Mouse (Mus musculus) frontal cortex, postnatal 10 days (tissue): ENCODE results near the gene Plcb3.

Experiments used
- DNase-seq, 2 experiments: peaks; one replicate each; pipeline ENCODE4 v3.0.0; 2022; ENCODE audit warnings: low spot score in 2 of 2, mixed read lengths in 1 of 2

The Plcb3 gene

DNA sequence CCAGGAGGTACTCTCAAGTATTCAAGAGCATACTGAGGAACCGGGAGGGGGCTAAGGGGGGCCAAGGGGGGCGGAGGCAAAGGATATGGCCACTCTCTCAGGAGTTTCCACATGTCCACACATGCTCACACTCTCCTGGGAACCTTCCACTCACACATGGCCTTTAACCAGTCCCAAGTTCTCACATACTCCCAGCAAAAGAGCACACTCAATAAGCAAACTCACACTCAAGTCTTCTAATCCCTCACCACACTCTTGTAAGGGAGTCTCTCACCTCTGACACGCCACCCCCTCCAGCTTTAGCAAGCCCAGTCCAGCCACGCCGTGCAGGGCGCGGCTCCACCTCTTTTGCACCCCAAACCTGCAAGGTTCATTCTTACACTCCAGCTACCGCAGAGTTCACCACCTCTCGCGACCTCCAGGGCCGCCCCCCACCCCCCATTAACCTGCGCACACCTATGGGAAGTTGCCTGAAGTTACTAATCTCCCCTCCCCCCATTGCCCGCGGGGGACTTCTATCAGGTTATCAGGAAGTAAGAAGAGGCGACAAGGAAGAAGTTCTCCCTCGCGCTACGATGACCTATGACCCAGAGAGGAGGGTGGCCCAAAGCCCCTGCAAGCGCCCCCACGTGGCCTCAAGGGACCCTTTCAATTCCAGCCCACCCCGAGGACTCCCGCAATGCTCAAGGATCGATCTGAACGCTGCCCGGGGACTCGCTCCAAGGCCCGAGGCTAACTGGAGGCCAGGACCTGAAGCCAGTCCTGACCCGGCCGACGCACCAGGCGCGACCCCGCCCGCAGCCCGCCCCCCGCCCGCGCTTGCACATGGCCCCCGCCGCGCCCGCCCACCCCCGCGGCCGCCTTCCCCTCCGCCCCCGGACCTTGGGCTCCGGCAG lies 55.3 kb downstream of the Plcb3 start:
- peak; percentile 59 to 72 for DNase-seq

DNA sequence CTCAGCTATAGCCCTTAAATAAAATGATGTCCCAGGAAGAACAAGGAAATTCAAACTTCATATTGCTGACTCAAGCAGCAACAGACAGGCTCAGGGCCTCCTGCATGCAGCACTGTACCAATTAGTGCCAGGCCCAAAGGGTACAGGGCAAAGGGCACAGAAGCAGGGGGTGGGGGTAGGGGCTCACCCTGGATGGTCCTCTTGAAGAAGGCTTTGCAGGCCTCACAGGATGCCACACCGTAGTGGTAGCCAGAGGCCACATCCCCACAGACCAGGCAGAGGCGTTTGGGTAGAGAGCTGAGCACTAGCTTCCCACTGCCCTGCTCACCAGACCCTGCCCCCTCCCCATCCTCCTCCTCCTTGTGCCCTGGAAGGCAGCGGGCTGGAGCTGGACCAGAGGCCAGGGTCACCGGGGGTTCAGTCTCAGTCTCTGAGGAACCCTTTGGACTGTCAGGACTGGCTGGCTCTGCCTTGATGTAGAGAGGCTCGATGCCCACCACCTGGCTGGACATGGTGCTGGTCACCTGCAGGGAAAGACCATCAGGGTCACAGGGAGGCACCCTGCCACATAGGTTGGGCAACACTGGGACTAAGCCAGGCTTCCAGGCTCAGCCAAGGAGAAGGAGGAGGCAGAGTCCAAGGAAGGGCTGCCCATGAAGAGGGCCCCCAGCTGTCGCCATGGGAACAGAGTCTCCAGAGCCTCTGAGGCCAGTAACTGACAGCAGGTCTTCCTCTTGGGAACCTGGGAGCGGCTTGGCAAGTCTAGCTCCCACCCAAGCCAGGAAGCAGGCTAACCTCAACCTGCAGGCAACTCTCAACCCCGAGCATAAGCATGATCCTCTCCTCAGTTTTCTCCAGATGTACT lies 56.2 kb downstream of the Plcb3 start:
- peak in 1 of 2 experiments; percentile 47 for DNase-seq

DNA sequence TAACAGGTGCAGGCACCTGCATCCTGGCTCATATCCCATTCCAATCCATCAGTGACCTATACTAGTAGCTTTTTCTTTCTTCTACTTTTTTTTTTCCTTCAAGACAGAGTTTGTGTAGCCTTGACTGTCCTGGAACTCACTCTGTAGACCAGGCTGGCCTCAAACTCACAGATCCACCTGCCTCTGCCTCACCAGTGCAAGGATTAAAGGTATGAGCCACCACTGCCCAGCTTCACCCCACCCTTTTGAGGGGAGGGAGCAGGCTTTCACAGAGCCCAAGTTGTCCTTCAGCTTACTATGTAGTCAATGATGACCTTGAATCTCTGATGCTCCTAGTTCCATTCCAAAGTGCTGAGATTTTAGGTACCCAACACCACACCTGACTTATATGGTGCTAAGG lies 56.8 kb downstream of the Plcb3 start:
- no peak for DNase-seq

DNA sequence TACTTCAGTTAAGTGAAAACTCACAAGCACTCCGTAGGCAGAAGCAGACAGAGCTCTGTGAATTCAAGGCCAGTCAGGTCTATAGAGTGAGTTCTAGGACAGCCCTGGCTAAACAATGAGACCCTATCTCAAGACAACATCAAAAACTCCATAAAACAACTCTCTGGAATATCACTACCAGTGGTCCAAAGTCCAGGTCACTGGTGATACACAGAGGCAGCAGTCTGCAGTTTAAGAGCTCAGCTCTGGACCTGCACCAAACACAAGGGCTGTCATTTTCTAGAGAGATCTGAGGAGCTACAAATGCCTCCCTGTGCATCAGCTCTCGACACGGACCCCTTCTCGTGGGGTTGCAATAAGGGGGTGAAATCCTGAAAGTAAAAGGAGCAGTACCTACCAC lies 57.9 kb downstream of the Plcb3 start:
- DNase-seq = no peak

DNA sequence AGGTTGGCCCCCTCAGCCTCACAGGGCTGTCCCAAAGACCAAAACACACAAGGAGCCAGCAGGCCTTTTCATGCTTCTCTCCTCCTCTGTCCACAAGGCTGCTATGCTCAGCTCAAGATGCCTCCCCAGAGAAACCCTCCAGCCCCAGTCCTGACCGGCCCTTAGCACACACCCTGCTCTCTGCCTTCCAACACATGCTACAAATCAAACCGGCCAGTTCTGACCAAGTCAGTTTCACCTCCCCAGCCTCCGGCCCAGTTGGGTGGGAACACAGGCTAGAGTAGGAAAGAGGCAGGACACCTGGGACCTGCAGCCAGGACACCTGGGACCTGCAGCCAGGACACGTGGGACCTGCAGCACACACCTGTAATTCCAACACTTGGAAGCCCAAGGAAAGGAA lies 59.8 kb downstream of the Plcb3 start:
- DNase-seq = no peak

DNA sequence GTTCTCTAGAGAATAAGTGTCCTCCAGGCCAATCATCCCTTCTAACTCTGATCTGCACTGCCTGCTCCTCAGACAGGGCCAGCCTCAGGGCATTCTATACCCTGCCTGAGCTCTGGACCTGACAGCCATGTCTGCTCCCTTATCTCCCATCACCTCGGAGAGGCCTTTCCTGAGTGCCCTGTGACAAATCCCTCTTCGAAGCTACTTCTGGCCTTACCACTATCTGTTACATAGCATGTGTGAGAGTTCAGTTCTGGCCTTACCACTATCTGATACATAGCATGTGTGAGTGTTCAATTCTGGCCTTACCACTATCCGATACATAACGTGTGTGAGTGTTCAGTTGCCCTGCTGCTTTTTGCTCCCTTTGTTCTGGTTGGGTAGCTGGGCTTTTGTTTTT lies 61.0 kb downstream of the Plcb3 start:
- DNase-seq = no peak

DNA sequence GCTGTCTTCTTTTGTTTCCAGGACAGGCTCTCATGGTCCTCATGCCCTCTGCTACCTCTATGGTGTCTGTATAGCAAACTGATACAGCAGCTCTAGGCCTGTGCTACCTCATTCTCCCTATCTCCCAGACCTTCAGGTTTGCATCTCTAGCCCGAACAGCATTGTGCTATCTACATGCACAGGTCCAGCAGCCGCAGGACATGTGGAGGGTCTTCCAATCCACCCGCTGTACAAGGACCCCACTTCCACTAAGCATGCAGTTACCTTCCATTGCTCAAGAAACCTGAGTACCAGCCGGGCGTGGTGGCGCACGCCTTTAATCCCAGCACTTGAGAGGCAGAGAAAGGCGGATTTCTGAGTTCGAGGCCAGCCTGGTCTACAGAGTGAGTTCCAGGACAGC lies 61.7 kb downstream of the Plcb3 start:
- DNase-seq = no peak

DNA sequence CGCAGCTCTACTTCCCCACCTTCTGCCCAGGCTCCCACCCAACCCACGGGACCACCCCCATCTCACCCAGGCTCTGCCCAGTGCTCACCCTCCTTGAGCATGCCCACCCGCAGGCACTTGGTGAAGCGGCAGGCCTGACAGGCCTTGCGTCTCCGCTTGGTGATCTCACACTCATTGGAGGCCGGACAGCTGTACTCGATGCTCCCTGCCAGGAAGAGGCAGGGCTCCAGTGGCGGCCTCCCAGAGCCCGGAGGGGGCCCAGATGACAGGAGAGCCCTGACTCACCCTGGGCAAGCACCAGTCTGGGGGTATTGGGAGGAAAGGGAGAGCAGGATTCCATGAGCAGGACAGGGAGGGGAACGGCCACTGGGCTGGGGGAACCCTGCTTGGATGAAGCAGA lies 62.3 kb downstream of the Plcb3 start:
- no peak for DNase-seq

DNA sequence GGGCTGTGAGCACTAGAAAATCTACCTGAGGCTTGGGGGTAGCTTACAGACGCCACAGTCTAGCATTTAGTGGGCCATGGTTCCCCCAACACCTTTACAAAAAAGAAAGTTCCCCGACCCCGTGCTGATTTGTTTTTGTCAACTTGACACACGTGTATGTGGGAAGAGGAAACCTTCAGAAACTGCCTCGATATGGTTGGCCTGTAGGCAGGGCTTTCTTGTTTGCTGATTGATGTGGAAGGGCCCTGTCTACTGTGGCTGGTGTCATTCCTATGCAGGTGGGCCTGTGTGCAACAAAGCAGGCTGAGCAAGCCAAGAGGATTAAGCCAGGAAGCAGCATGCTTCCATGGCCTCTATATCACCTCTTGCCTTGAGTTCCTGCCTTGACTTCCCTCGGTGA lies 63.2 kb downstream of the Plcb3 start:
- DNase-seq = no peak

DNA sequence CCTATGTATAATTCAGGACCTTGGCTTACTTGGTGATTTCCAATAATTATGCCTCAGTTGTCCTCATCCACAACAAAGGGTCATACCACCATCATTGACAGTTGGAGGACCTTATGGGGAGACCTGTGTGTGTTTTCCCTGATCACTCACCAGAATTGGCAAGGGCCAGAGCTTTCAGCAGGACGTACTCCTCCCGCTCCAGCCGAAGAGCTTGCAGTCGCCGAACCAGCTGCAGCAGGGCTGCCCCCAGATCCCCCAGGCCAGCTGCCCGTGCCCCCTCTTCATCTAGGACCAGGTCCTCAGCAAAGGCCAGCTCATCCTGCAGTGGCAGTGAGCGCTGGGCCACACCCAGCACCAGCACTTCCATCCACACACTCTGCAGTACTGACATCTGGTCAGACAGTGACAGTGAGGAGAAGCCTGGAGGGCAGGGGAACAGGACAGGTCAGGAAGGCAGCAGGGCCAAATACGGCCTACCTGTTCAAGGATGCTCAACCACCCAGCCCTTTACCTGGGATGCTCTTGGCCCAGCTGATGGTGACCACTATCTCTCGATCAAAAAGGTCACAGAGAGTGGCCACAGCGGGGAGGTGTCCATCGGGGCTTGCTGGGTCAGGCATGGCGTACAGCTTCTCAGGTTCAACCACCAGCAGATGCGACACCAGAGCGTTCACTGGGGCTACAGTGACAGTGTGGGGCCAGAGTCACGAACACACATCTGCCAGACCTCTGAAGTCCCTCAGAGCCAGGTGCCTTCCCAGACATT lies 63.9 kb downstream of the Plcb3 start:
- DNase-seq = peak in 1 of 2 experiments; percentile 5

DNA sequence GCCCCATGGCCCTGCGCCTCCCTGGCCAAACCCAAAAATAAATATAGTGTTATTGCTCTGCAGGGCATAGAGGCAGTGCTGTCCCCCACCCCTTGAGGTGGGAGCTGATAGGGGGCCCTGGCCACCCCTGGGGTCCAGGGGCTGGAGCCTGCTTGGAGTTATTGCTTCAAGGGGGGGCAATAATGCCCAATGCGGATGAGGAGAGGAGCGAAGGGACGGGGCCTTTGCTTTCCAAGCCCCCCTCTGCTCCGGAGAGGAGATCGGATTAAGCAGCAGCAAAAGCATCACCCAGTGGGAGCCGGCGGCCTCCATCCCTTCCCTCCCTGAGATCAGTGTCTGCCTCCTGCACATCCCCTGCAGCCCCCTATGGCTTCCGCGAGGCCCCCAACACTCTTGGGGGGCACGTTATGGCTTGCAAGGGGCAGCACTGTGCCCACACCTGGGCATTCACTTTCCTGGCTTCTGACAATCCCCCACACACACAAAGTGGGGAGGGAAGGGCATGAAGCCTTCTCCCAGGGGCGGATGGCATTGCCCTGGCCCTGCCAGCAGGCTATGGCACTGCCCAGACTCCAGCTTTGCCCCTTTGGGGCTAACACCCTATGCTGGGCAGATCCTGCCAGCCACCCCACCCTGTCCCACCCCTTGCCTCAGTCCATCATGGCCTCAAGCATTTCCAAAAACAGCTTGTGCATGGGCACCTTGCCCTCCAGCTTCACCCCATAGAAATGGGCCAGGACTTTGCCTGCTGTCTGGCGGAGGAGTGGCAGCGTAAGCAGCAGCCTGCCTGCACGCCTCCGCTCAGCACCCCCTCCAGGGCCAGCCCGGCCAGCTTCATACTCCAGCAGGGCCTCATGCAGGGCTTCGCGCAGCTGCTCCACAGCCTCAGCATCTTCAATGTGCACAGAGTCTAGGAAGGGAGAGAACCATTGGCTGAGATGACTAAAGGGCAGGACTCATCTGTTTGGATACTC lies 64.9 kb downstream of the Plcb3 start:
- no peak for DNase-seq

DNA sequence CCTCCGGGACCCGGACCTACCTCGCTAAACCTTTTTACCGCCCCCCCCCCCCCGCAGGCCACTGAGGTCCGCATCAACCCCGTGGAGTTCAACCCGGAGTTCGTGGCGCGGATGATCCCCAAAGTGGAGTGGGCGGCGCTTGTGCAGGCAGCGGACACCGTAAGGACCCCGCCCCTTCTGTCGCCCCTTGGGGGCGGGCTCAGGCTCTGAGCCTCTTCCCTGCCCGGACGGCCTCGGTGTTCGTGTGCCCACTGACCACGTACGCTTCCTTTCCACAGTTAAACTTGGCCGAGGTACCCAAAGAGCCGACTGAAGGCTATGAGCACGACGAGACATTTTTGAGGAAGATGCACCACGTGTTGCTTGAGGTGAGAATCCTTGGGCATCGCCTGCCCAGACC lies 66.0 kb downstream of the Plcb3 start:
- DNase-seq = peak in 1 of 2 experiments; percentile 60

DNA sequence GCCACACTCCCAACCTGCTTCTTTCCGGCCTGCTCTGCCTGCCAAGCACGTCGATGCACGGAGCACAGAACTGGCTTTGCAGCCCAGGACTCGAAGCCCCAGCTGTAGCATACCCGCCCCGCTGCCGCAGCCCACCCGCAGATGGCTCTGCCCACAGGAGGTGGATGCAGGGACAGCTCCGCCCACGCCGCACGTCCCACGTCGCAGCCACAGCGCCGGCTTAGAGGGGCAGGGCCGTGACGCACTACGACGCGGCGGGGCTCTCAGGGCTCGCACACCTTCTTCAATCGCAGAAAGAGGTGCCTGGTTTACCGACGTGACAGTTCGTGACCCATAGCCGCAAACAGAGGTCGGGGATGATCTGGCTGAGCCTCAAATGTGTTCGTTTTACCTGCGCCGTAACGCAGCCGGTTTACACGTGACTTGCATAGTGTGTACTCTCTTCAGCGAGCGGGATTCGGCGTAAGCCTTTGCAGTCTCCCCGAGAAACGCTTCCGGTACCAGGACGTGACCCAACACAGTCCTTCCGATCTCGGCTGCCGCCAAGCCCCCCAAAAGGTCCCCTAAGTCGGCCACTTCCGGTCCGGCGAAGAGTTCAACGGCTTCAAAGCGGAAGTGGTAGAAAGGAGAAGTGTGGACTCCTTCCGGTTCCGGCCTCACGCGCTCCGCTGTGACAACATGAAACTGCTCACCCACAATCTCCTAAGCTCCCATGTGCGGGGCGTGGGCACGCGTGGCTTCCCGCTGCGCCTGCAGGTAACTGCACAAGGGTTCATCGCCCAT lies 66.6 kb downstream of the Plcb3 start, which contains the start of the genes Trmt112 and Prdx5:
Gene Trmt112 (plus strand): TSS at position 192 of the 783 bp plus-strand sequence.
Gene Prdx5 (minus strand): TSS at position 600 of the 783 bp plus-strand sequence.
- DNase-seq = peak; percentile 91

DNA sequence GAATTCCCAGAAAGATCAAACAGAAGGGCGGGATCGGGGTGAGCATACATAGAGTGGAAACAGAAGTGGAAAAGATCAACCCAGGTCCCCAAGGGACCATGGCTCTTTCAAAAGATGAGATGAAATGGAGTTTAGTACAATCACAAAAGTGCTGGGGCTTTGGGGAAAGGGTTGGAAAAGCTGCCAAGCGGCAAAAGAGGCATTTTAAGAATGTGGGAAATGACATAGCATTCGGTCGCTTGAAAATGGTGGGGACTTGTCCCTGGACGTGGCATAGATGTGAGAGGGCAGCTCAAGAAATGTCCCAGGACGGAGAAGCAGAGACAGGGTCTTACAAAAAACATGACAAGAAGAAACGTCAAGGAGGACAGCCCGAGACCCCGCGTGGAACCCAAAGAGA lies 67.2 kb downstream of the Plcb3 start:
- DNase-seq = no peak

DNA sequence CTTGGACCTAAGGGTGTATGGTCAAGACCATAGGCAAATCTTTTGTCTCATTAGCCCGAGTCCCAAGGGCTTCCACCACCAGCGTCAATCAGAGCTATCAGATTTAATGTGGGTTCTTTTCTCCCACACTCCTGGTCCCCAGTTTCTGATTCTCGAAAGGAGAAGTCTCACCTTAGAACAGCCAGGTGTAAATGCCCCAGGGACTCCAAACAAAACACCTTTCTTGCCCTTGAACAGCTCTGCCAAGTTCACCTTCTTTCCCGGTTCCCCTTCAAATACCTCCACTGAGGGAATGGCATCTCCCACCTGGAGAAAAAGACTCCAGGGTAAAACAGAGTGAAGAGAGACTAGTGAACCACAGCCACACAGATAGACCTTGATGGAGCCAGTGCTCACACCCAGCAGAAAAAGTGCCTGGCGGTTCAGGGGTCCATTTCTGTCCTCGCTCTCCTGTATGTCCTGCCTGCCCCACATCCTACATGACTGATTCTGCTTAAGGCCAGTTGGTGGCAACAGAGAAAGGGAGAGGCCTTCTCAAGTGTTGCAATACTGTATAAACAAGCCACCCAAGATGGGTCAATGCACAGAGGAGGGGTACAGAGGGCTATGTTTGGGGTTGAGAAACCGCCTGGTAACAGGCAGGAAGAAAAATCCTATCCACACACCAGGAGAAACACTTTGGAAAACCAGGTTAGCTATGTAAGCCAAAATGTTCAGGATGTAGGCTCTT lies 68.3 kb downstream of the Plcb3 start:
- no peak for DNase-seq

DNA sequence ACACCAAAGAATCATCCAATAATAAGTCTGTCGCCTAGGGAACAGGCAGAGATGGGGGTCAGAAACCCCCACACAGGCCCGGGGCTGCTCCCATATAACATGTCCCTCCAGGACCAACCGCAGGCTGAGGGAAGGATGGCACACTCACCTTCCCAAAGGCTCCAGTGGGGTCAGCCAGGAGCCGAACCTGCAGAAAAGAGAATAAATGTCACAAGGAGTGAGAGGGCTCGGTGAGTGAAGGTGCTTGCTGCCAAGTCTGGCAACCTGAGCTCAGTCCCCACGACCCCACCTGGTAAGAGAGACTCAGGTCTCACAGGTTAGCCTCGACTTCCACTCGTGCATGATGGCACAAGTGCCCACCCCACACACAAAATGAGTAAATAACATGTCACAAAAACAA lies 69.2 kb downstream of the Plcb3 start:
- no peak for DNase-seq

DNA sequence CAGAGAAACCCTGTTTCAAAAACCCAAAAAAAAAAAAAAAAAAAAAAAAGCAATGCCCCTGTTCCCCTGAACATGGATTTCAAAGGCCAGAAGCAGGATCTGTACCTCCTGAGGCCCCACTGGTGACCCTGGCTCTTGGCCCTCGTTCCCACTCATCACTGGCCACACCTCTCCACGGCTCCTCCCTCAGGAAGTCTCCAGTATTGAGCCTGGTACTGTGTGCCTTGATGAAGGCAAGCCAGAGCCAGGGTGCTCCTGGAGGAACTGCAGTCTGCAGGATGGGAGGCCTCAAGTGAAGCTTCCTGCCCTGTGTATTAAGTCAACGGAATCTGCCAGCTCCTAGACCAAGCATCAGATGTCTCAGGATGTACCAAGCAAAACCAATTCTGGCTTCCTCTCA lies 70.1 kb downstream of the Plcb3 start:
- DNase-seq = no peak

DNA sequence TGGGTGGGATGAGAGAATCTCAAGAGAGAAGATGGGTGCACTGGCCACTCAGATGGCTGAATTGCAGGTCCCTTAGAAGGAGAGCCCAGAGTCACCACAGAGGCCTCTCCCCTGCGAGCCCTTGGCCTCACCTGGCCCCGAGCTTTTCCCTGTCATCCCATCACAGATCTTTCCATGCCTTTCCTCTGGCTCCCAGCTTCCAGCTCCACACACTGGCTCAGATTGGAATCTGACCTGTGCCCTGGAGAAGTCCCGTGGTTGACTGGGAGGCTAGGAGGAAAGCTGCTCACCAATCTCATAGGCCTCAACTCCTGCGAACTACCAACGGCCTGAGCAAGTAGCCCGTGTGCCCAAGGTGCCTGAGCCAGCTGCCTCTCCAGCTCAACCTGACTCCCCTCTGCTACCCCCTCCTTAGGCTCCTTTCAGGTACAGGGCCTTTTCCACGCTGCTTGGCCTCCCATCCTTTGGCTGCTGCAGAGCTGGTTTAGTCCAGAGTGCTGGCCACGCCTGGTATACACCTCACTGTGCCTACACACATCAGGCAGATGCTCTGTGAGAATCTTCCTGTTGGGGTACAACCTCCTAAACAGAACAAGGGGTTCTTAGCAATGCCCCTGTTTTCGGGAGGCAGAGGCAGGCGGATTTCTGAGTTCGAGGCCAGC lies 70.6 kb downstream of the Plcb3 start:
- no peak for DNase-seq

DNA sequence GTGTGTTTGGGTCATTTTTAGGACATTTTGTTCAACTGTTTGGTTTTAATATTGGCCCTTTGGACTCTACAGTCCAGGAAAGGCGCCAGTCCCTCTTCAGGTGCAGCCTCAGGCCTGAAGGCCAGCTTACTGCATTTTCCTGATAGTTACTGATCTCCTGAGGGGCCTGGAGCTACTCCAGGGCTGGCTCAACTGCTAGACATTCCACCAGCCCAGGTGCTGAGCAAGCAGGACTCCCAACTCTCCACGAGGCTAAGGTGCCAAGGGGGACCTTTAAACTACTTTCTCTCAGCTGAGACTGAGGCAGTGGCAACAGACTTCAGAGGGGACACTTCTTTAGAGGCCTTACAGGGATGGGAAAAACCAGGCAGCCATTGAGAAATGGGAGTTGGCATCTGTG lies 71.4 kb downstream of the Plcb3 start:
- DNase-seq = no peak
